10 mouse cellular contexts compared by ENCODE assay signal in the genomic region with DNA sequence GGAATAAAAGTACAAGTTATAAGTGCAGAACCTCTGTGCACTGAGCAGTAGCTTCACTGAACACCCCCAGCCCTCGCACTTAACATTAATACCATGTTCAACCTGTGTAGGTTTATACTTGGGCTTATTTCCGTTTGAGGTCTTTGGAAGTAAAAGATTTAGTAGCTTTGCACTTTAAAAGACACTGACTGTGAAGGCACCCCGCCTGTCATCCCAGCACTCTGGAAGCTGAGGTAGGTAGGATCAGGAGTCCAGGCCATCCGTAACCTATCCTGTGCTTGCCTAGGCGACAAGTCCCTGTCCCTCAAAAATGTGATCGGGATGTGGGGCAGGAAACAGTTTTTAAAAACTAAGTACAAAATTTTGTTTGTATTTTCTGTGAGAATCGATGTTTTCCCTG. TPM values are rescaled to one million over a fixed set of nuclear protein-coding genes. Genes with fewer than 3 reads are reported as not detected.
DNase-seq lines count a peak whose midpoint lies in the region; ATAC-seq and TF ChIP-seq lines count a peak whose summit lies in the region.
"Had no signal": no experiment of that assay in that cellular context is flagged by ENCODE, and none has a peak within 500 bp of the region (broad histone marks: within the 10 kb centered on the region; RNA-seq: fewer than 3 reads in every experiment).

No protein-coding gene starts in this region.

- no peaks in the 10 kb centered on the region for H3K27me3 ChIP-seq in heart, embryonic 11.5 days (ENCODE audit: control insufficient read depth, insufficient read depth, low read length)
- H3K27me3 ChIP-seq in hindbrain, embryonic 10.5 days (ENCODE audit: insufficient read depth, poor library complexity, severe bottlenecking): no peaks in the 10 kb centered on the region
- no peaks in the 10 kb centered on the region for H3K27me3 ChIP-seq in midbrain, embryonic 10.5 days (ENCODE audit: low read depth, poor library complexity, severe bottlenecking)
- H3K27me3 ChIP-seq: Patski had no signal

- no peak for ATAC-seq in heart, embryonic 11.5 days (replicated peaks; ENCODE audit: insufficient number of reproducible peaks, low FRiP score, low TSS enrichment)

- DNase-seq in heart, adult 8-10 months (ENCODE audit: low spot score): no peak
- DNase-seq in ES-E14 (ENCODE audit: low read depth, low spot score): no peak
- DNase-seq in hindbrain, embryonic 10.5 days (ENCODE audit: low spot score): no peak
- no peak for DNase-seq in midbrain, embryonic 10.5 days (ENCODE audit: low spot score)
- DNase-seq in ovary, adult 18-20 months (ENCODE audit: low spot score): no peak
- no peak for DNase-seq in cerebellum, postnatal 10 days
- no peak for DNase-seq in cerebellum, postnatal 4 days (ENCODE audit: low spot score in 2 of 2)

- H3K9me3 ChIP-seq in heart, embryonic 11.5 days (replicated peaks; ENCODE audit: control insufficient read depth, low read length): no peaks in the 10 kb centered on the region
- H3K9me3 ChIP-seq in ES-E14 (ENCODE audit: control insufficient read depth, insufficient read depth, low read depth, low read length): no peaks in the 10 kb centered on the region
- no peaks in the 10 kb centered on the region for H3K9me3 ChIP-seq in hindbrain, embryonic 10.5 days
- no peaks in the 10 kb centered on the region for H3K9me3 ChIP-seq in midbrain, embryonic 10.5 days (replicated peaks)

- WGBS in heart, embryonic 11.5 days (ENCODE audit: insufficient replicate concordance): 49% methylated on average over 7 of the region's 7 CpGs
- WGBS in hindbrain, embryonic 10.5 days: 54% methylated on average over 7 of the region's 7 CpGs
- WGBS in midbrain, embryonic 10.5 days: 58% methylated on average over 7 of the region's 7 CpGs

- no peaks in the 10 kb centered on the region for H3K36me3 ChIP-seq in heart, embryonic 11.5 days (ENCODE audit: control insufficient read depth, insufficient read depth, low read length)
- H3K36me3 ChIP-seq in ES-E14 (ENCODE audit: control insufficient read depth, insufficient read depth, low read length, poor library complexity, severe bottlenecking): peaks cover 2% of the 10 kb centered on the region; the same call in 1 of the 2 replicates
- H3K36me3 ChIP-seq in hindbrain, embryonic 10.5 days: peaks cover 16% of the 10 kb centered on the region
- peaks cover 21% of the 10 kb centered on the region for H3K36me3 ChIP-seq in midbrain, embryonic 10.5 days

- peak overlapping the region; percentile 98 for H3K9ac ChIP-seq in heart, embryonic 11.5 days (ENCODE audit: low read depth, low read length)
- H3K9ac ChIP-seq in ES-E14 (ENCODE audit: insufficient read depth, low read depth, low read length, poor library complexity, severe bottlenecking): peak overlapping the region; percentile 98; the same call in 1 of the 2 replicates

- in situ Hi-C loops in ES-E14 (cut with MboI; ENCODE audit: low sequenced_read_pairs in 2 of 2, unreplicated experiment in 2 of 2): no loop called here

- peak overlapping the region; percentile 98 for H3K4me3 ChIP-seq in heart, embryonic 11.5 days (ENCODE audit: low read depth, low read length)
- peak overlapping the region; percentile 80 to 81 for H3K4me3 ChIP-seq in ES-E14 (ENCODE audit: insufficient read depth in 1 of 2, low read depth in 1 of 2, low read length in 2 of 2, poor library complexity in 1 of 2, severe bottlenecking in 1 of 2)
- H3K4me3 ChIP-seq in hindbrain, embryonic 10.5 days: peak overlapping the region; percentile 86
- H3K4me3 ChIP-seq in midbrain, embryonic 10.5 days: peak overlapping the region; percentile 77

- no peak overlapping the region for H3K27ac ChIP-seq in heart, embryonic 11.5 days (ENCODE audit: low read depth, low read length)
- no peak overlapping the region for H3K27ac ChIP-seq in ES-E14 (ENCODE audit: insufficient read depth, low read depth, low read length, poor library complexity, severe bottlenecking)
- H3K27ac ChIP-seq in hindbrain, embryonic 10.5 days: 0 out of 2 replicates have a peak overlapping the region, but pooled peaks have one; percentile 93
- no peak overlapping the region for H3K27ac ChIP-seq in midbrain, embryonic 10.5 days (replicated peaks)

- H3K4me1 ChIP-seq in heart, embryonic 11.5 days (ENCODE audit: control insufficient read depth, insufficient read depth, low read length): peaks cover 11% of the 10 kb centered on the region; the same call in 1 of the 2 replicates
- H3K4me1 ChIP-seq in ES-E14 (ENCODE audit: control insufficient read depth in 2 of 2, insufficient read depth in 2 of 2, low read length in 2 of 2, poor library complexity in 1 of 2): peaks cover 8 to 11% of the 10 kb centered on the region in 2 experiments; a peak in 3 of 4 replicates
- H3K4me1 ChIP-seq in hindbrain, embryonic 10.5 days (replicated peaks): peaks cover 23% of the 10 kb centered on the region
- H3K4me1 ChIP-seq in midbrain, embryonic 10.5 days: peaks cover 24% of the 10 kb centered on the region

- H3K4me2 ChIP-seq in heart, embryonic 11.5 days: peak overlapping the region; percentile 89

TF ChIP-seq in ES-E14, 5 proteins besides CTCF, POLR2A, EP300 and RAD21:
- no peak for TF ChIP-seq ZNF384 (IDR thresholded peaks at IDR 0.05; ENCODE audit: low read depth, low read length)
- no peak for TF ChIP-seq CHD2 (IDR thresholded peaks at IDR 0.05; ENCODE audit: low read depth, low read length)
- no peak for TF ChIP-seq ZC3H11A (IDR thresholded peaks at IDR 0.05; ENCODE audit: borderline replicate concordance, low read depth, low read length)

RNA-seq across cellular contexts. Expression of gene Rab5a, which starts 1.4 kb away (rescaled TPM):
- polyA plus RNA-seq in heart, embryonic 11.5 days (2014; fragmentation: Nextera tagmentation; extraction: Ambion mirVana): 78.0 and 82.3 TPM in 2 replicates
- 10 to 100 TPM; 52.6 to 57.1 (median 53.8) TPM for total RNA-seq in heart, adult 8-10 months (2022)
- 32.7 and 50.5 TPM in 2 replicates for total RNA-seq in ES-E14 (2012; rRNA removed)
- 68.6 and 72.7 TPM in 2 replicates for polyA plus RNA-seq in hindbrain, embryonic 10.5 days (2016; fragmentation: Nextera tagmentation; extraction: Ambion mirVana)
- 66.3 and 68.7 TPM in 2 replicates for polyA plus RNA-seq in midbrain, embryonic 10.5 days (2016; fragmentation: Nextera tagmentation; extraction: Ambion mirVana)

RNA-seq across cellular contexts. Expression of gene Efhb, which starts 17.3 kb away (rescaled TPM):
- polyA plus RNA-seq in heart, embryonic 11.5 days (2014; fragmentation: Nextera tagmentation; extraction: Ambion mirVana): 0.21 and 0.33 TPM in 2 replicates
- under 1 TPM in 2 of 4 experiments, not detected in 2; 0.11 to 0.16 TPM for total RNA-seq in heart, adult 8-10 months (2022)
- 0.40 and 0.85 TPM in 2 replicates for total RNA-seq in ES-E14 (2012; rRNA removed)
- polyA plus RNA-seq in hindbrain, embryonic 10.5 days (2016; fragmentation: Nextera tagmentation; extraction: Ambion mirVana): 0.84 and 0.95 TPM in 2 replicates
- polyA plus RNA-seq in midbrain, embryonic 10.5 days (2016; fragmentation: Nextera tagmentation; extraction: Ambion mirVana): 0.67 and 0.85 TPM in 2 replicates

RNA-seq across cellular contexts. Expression of gene Pp2d1, which starts 58.8 kb away (rescaled TPM):
- 0.32 and 0.33 TPM in 2 replicates for polyA plus RNA-seq in heart, embryonic 11.5 days (2014; fragmentation: Nextera tagmentation; extraction: Ambion mirVana)
- total RNA-seq in heart, adult 8-10 months (2022): not detected
- 0.31 and 0.48 TPM in 2 replicates for total RNA-seq in ES-E14 (2012; rRNA removed)
- polyA plus RNA-seq in hindbrain, embryonic 10.5 days (2016; fragmentation: Nextera tagmentation; extraction: Ambion mirVana): 0.18 and 0.29 TPM in 2 replicates
- polyA plus RNA-seq in midbrain, embryonic 10.5 days (2016; fragmentation: Nextera tagmentation; extraction: Ambion mirVana): 0.15 and 0.29 TPM in 2 replicates
- total RNA-seq: gastrocnemius, adult 18-20 months had no signal
